Mouse (Mus musculus): ENCODE data around the gene Adam17.

Adam17 gene

GRCm38 (mm10) chr12:21350113-21350876 lies 23.1 kb downstream of the Adam17 start:
- DNase-seq: no peak

GRCm38 (mm10) chr12:21346972-21347371 lies 26.5 kb downstream of the Adam17 start:
- no peak for DNase-seq

DNA sequence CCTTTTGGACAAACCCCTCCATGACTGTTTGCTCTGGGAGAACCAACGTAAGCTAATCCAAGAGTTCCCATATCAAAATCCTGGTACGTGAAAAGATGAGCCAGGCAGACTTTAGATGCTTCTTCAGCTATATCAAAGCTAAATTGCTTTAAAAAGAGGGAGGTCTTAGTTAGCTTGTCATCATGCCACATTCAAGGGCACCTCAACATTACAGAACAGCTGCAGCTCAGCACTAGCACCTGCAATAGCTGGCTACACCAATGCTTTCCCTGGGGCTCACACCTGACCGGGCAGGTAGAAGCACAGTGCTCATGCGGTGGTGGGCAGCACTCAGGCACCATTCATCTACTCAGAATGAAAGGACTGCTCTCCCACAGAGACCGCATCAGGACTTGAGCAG lies 32.8 kb downstream of the Adam17 start:
- DNase-seq: no peak

DNA sequence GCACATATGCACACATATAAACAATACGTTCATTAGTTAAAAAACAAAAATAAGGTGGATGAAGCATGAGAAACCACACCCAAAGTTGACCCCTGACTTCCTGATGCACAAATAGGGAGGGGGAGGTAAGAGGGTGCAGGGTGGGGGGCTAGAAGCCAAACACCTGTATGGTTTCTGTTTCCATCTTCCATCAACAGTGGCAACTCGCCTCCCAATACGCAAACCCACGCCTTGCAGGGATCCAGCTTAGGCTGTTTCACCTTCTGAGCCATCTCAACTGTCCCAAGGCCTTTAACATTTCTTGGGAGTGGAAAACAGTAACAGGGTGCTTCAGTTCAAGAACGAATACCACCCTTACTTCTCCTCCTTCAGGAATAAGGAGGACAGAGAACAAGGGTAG lies 36.3 kb downstream of the Adam17 start:
- DNase-seq: no peak

DNA sequence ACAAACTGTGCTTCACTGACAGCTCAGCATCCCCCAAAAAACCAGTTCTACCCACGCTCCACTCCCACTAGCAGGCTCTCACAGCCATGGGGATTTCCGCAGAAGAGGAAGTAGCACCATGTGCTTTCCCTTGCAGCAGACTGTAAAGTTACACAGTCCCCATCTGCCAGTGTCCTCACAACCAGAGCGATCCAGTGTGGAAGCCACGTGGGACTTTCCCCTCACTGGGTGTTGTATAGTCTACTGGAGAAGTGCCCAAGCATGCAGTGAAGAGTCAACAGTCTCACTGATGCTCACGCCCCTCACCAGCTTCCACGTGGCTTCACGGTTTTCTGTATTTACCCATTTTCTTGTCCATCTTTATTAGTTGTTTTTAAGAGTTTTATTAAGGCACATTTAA lies 37.6 kb downstream of the Adam17 start:
- no peak for DNase-seq

DNA sequence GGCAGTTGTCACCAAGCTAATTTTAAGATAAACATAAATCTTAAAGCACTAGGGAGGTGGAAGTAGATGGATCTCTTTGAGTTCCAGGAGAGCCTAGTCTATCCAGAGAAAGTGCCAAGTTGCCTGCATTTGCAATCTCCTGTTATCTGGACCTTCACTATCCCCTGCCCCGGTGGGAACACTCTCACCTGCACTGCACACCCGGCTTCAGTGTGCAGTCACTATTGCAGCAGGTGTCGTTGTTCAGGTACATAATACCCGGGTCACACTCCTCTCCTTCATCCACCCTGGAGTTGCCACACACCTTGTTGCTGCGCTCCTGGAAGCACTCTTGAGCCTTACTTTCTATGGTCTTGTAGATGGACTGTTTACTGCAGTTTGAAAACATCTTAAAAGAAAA lies 39.7 kb downstream of the Adam17 start:
- DNase-seq: no peak

- no peak for DNase-seq
These were observed 40.4 kb downstream of the Adam17 start for GRCm38 (mm10) chr12:21333021-21333420.

GRCm38 (mm10) chr12:21331711-21332110 lies 41.7 kb downstream of the Adam17 start:
- no peak for DNase-seq

DNA sequence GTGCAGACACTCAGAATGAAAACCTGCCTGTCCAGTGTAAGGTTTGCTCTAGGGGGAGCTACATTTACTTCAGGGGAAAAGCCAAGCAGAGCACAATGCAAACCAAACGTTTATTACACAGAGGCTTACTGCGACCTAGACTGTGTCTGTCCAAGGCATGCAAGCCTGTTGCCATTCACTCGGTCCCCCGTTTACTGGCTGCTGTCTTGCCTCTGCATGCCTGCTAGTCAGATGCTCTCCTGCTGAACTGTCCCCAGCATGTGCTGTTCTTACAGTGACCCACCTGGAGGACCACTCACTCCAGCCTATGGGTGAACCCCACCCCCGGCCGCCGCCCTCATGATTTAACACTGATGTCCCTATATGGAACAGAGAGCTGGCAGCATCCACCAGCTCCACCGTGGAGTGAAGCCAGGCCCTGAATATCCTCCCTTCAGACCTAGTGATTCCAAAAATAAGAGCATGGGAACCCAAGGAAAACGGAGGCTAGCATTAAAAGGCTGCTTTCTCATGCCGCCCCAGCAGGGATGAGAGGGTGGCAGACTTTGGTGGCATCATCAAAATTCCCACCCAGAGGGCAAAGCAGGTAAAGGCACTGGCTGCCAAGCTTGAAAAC lies 42.4 kb downstream of the Adam17 start:
- no peak for DNase-seq

GRCm38 (mm10) chr12:21329661-21330400 lies 43.6 kb downstream of the Adam17 start:
- DNase-seq: no peak

GRCm38 (mm10) chr12:21326325-21326724 lies 47.1 kb downstream of the Adam17 start:
- DNase-seq: no peak

- DNase-seq: no peak
These were observed 48.2 kb downstream of the Adam17 start for GRCm38 (mm10) chr12:21325266-21325665.

GRCm38 (mm10) chr12:21324101-21324500 lies 49.3 kb downstream of the Adam17 start:
- no peak for DNase-seq

DNA sequence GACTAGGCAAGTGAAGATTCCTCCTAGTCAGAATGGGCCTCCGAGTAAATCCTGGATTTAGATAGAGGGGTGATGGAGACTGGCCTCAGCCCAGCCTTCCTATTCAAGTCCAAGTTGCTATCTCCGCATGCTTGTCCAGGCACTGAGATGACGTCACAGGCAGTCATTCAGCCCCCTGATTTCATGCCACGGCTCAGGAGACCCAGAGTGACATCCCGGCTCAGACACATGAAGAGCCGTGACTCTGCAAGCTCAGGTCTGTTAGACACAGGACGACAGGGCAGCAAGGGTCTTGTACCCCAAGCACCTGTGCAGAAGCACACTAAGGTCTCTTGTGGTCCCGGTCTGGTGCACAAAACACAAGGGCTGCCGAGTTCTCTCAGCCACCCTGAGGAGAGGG lies 50.6 kb downstream of the Adam17 start:
- DNase-seq: no peak

DNA sequence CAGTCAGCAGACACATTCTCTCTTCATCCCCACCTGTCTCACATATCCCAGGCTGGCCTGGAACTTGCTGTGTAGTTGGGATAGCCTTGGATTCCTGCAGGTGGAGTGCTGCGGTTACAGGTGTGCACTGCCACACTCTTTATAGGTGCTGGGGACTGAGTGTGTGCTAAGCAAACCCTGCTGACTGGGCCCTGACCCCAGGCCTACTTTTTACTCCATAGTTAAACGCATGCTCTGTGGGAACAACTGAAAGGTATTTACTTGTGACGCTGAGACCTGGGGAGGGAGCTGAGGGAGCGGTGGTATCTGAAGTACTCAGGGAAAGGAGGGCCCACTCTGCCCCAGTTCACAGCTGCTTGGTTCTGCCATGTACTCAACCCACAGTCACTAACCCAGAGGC lies 51.1 kb downstream of the Adam17 start:
- no peak for DNase-seq

DNA sequence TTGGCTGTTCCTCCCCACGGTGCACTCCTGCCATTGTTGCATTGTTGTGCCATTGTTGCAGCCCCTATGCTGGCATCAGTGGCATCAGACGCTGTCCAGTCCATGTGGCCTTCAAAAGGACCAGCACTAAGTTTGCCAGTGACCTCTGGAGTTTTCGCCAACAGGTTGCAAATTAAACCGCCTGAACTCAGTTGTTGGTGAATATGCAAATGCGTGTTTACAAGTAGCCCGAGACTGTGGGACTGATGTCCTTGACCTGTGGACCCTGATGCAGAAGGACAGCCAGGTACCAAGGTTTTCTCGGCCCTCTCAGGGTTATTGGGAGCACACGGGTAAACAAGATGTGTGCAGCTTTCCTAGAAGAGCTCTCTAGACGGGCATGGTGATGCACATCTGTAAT lies 52.3 kb downstream of the Adam17 start:
- no peak for DNase-seq

GRCm38 (mm10) chr12:21320317-21320716 lies 53.1 kb downstream of the Adam17 start:
- no peak for DNase-seq

GRCm38 (mm10) chr12:21318143-21318895 lies 55.1 kb downstream of the Adam17 start:
- peak; percentile 85 for DNase-seq

GRCm38 (mm10) chr12:21316869-21317265 lies 56.6 kb downstream of the Adam17 start:
- DNase-seq: no peak

DNA sequence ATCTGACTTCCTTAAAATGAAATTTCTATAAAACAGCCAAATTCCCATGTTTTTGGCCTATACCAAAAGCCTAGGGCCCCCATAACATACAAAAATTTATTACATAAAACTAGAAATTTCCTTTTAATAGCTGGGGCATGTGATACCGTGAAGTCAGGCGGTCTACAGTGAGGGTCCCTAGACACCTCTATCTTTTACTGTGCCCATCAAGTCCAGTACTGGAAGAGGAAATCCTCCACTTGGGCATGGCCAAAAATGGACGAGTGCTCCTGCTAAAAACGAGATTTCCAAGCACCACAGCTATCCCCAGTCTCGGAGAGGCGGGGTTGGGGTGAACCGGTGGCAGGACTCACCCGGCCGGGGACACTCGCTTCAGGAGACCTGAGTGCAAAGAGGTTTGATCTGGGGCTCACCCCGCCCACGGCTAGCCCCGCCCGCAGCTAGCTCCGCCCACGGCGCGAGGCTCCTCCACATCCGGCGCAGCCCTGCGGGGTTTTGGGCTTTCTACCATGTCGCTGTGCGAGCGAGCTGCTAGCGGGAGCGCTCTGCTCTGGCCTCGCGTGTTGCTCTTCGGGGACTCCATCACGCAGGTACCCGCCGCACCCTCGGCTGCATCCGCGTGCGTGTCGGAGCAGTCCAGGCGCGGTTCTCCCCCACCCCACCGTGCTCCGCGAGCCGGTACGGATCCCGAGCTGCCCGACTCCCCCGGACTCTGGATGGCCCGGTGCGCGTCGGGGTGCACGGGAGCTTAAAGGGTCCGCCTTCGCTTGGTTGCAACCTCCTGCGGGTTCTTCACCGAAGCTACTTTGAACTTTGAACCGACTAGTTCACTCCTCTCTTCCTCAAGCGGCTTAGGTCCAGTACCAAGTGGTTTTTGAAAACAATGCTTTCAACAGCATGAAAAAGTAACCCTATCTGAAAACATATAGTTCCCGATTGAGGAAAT lies 57.2 kb downstream of the Adam17 start, which contains the start of gene Iah1:
Iah1 (plus strand) TSS at position 467 of the 946 bp plus-strand sequence.
- DNase-seq: peak; percentile 92

DNA sequence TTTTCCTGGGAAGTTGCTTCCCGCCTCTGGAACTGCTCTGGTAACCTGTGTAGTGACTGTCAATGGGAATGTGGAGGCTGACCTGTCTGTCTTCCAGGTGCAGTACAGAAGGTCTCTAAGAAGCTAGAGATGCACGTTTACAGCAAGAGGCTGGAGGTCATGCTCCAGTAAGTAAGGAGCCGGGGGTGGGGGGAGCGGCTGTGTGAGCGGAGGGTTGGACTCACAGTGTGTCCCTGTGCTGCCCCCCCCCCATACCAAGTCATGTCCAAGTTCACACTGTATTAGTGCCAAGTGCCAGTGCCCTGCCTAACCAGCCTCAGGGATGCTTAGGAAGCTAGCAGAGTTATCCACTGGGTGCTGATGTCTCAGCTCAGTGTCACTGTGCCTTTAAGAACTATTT lies 61.2 kb downstream of the Adam17 start:
- no peak for DNase-seq

GRCm38 (mm10) chr12:21306721-21307120 lies 66.7 kb downstream of the Adam17 start:
- no peak for DNase-seq

Data from embryo, embryonic 11 days (tissue).